Mouse (Mus musculus) lung, postnatal 0 days (tissue): ENCODE results near the gene Fstl1. TPM values are rescaled to one million over a fixed set of nuclear protein-coding genes. Genes with fewer than 3 reads are reported as not detected.

Experiments
- ATAC-seq: fragments of 200-750 bp; cut with Nextera tagmentation; 2 replicates; pipeline ENCODE4 v1.8.0; 2017; ENCODE audit warnings: moderate library complexity
- DNase-seq: peaks from one replicate; pipeline ENCODE4 v3.0.0-alpha.2; 2016; ENCODE audit warnings: low spot score
- H3K27ac ChIP-seq: fragments of 300-500 bp; sonication (generic); 2 replicates; pipeline ENCODE4 v1.5.1; 2014; ENCODE audit warnings: antibody characterized with exemption, mild to moderate bottlenecking, low read length, mixed read lengths
- H3K27me3 ChIP-seq: fragments of 300-500 bp; sonication (generic); replicated peaks from 2 replicates; pipeline ENCODE4 v1.6.1; 2014; ENCODE audit warnings: low read length, mixed read lengths; ENCODE audit not compliant: insufficient read depth
- H3K36me3 ChIP-seq: fragments of 300-500 bp; sonication (generic); 2 replicates; pipeline ENCODE4 v1.6.1; 2014; ENCODE audit warnings: low read length, mixed read lengths; ENCODE audit not compliant: insufficient read depth
- H3K4me1 ChIP-seq: fragments of 300-500 bp; sonication (generic); 2 replicates; pipeline ENCODE4 v1.6.1; 2014; ENCODE audit warnings: antibody characterized with exemption, low read depth, low read length, mixed read lengths; ENCODE audit not compliant: insufficient read depth
- H3K4me2 ChIP-seq: fragments of 300-500 bp; sonication (generic); replicated peaks from 2 replicates; pipeline ENCODE4 v1.6.1; 2014; ENCODE audit warnings: low read depth, mild to moderate bottlenecking, low read length, moderate library complexity, mixed read lengths
- H3K4me3 ChIP-seq: fragments of 300-500 bp; sonication (generic); 2 replicates; pipeline ENCODE4 v1.5.1; 2014; ENCODE audit warnings: low read depth, low read length
- H3K9ac ChIP-seq: fragments of 300-500 bp; sonication (generic); replicated peaks from 2 replicates; pipeline ENCODE4 v1.6.1; 2014; ENCODE audit warnings: low read depth, mild to moderate bottlenecking
- H3K9me3 ChIP-seq: fragments of 300-500 bp; sonication (generic); 2 replicates; pipeline ENCODE4 v1.6.1; 2016; ENCODE audit warnings: low read length, mixed read lengths
- CTCF ChIP-seq: IDR thresholded peaks from 2 replicates; pipeline ENCODE4 v1.5.1; 2016; ENCODE audit warnings: antibody characterized with exemption, mild to moderate bottlenecking
- EP300 ChIP-seq: IDR thresholded peaks from 2 replicates; pipeline ENCODE4 v1.6.1; 2016; ENCODE audit warnings: antibody characterized with exemption, mild to moderate bottlenecking, control low read depth
- WGBS: fragments of 180-500 bp; shearing (Covaris S2); extraction: QIAGEN DNeasy Blood & Tissue Kit; methylation state at CpG from one replicate; pipeline ENCODE4 v1.1.7; 2014; 5-methylcytosine and 5-hydroxymethylcytosine counted together
- polyA plus RNA-seq: library from polyadenylated mRNA; unstranded; fragments of >200 nt; fragmentation: Nextera tagmentation; extraction: Ambion mirVana; gene quantifications from 2 replicates; pipeline ENCODE4 v1.2.1, GENCODE M21; 2015

The Fstl1 gene
- polyA plus RNA-seq, 1 experiment from 2014 or later, result 305 TPM

DNA sequence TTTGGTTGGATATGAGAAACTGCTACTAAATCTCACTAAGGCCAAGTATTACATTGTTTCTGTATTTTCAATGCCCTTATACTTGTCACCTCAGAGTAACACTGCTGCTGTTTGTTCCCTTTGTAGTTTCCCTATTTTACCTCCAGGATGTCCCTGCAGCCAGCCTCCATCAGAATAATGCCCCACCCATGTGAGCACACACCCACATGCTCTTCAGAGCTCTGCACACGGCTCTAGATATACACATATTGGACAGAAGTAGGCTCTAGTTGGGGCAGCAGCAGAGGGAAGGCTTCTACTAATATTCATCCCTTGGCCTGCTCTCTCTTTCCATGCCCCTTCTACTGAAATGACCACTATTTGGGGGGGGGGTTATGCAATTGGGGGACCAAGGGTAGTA, 3.7 kb downstream of the Fstl1 start:
- TF ChIP-seq EP300 (no peak), CTCF (peak; percentile 23; the same call in 1 of the 2 replicates)
- Histone ChIP-seq H3K9ac (no peak overlapping the region), H3K9me3 (no peaks in the 10 kb centered on the region), H3K27me3 (no peaks in the 10 kb centered on the region), H3K4me1 (peaks cover 12% of the 10 kb centered on the region; the same call in 1 of the 2 replicates), H3K4me3 (no peak overlapping the region), H3K27ac (peak overlapping the region; percentile 49; the same call in 1 of the 2 replicates), H3K4me2 (no peak overlapping the region), H3K36me3 (no peaks in the 10 kb centered on the region)
- ATAC-seq (no peak), DNase-seq (peak; percentile 51)
- WGBS, result 0% methylated on average over 1 of the region's 1 CpGs

DNA sequence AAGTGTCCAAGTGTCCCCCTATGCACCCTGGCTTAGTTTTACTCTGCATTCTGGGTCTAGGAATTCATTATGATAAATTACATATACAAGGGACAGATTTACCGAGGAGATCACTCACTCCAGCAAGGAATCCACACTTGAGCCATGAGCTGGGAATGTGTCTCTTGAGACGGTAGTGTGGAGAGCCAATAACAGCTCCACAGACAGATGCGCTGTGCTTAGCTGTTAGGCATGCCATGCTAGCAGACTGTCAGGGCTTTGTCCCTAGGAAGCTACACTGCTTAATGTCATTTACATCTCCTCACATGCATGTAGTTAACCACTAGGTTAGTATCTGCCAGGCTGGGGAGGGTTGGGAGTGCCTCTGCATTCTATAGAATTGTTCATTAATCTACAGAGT, 4.2 kb downstream of the Fstl1 start:
- 40% methylated on average over 3 of the region's 3 CpGs for WGBS
- peak overlapping the region; percentile 49; the same call in 1 of the 2 replicates for H3K27ac ChIP-seq
- H3K4me2 ChIP-seq, result no peak overlapping the region
- no peak overlapping the region for H3K9ac ChIP-seq
- DNase-seq, result no peak
- TF ChIP-seq CTCF (no peak), EP300 (no peak)
- no peaks in the 10 kb centered on the region for H3K27me3 ChIP-seq
- no peaks in the 10 kb centered on the region for H3K9me3 ChIP-seq
- no peaks in the 10 kb centered on the region for H3K36me3 ChIP-seq
- peaks cover 12% of the 10 kb centered on the region; the same call in 1 of the 2 replicates for H3K4me1 ChIP-seq
- no peak for ATAC-seq
- H3K4me3 ChIP-seq, result no peak overlapping the region

DNA sequence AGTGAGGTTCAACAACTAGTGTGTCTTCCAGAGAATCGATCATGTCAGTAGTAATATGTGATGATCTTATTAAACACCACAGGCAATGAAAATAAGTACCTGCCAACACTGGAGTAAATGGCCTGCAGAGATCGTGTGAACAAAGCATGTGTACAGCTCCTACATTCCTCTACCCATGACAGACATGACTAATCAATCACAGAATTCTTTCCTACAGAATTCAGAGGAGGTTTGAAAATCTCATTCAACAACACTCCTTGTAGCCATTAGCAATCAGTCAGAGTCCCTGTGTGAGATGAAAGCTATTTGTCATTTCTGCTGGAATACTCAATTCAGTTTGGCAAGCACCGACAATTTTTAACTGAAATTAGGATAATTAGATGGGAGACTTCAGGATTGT, 7.9 kb downstream of the Fstl1 start:
- H3K9ac ChIP-seq, result no peak overlapping the region
- H3K36me3 ChIP-seq, result no peaks in the 10 kb centered on the region
- no peaks in the 10 kb centered on the region for H3K27me3 ChIP-seq
- no peak overlapping the region for H3K4me2 ChIP-seq
- TF ChIP-seq EP300 (no peak), CTCF (no peak)
- H3K27ac ChIP-seq, result no peak overlapping the region
- H3K4me3 ChIP-seq, result no peak overlapping the region
- ATAC-seq (no peak), DNase-seq (no peak)
- WGBS, result 68% methylated on average over 3 of the region's 3 CpGs
- H3K4me1 ChIP-seq, result peaks cover 25% of the 10 kb centered on the region; the same call in 1 of the 2 replicates
- no peaks in the 10 kb centered on the region for H3K9me3 ChIP-seq

DNA sequence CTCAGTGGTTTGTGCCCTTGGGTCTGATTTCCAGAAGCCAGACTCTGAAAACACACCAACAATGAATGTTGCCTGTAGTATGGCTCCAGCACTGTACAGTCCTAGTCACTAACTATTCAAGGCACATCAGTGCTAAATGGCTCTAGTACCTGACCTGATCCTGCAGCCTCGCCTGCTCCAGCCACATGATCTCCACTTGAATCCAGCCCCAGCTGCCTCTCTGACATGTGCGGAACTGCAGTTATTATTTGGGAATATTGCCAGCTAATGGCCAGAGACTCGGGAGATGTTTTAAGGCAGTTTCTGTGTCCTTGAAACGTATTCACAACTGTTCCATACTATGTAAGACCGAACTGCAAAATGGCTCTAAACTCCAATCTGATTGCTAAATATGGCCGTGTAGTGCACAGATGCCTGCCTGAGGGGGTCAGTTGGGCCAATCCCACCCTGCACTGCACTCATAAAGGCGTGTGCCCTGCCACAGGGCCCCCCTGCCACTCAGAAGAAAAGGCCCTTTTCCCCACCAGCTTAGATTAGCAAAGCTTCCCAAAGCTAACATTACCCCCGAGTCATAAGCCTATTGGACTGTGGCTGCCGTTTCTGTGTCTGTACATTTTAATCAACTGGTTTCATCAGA, 11.0 kb downstream of the Fstl1 start:
- peak overlapping the region; percentile 55 for H3K27ac ChIP-seq
- no peaks in the 10 kb centered on the region for H3K36me3 ChIP-seq
- no peak for DNase-seq
- H3K9ac ChIP-seq, result no peak overlapping the region
- H3K9me3 ChIP-seq, result no peaks in the 10 kb centered on the region
- TF ChIP-seq CTCF (no peak; the same call in 1 of the 2 replicates), EP300 (no peak)
- H3K4me2 ChIP-seq, result no peak overlapping the region
- WGBS, result 27% methylated on average over 9 of the region's 9 CpGs
- peaks cover 35% of the 10 kb centered on the region for H3K4me1 ChIP-seq
- no peak for ATAC-seq
- no peaks in the 10 kb centered on the region for H3K27me3 ChIP-seq
- no peak overlapping the region for H3K4me3 ChIP-seq

DNA sequence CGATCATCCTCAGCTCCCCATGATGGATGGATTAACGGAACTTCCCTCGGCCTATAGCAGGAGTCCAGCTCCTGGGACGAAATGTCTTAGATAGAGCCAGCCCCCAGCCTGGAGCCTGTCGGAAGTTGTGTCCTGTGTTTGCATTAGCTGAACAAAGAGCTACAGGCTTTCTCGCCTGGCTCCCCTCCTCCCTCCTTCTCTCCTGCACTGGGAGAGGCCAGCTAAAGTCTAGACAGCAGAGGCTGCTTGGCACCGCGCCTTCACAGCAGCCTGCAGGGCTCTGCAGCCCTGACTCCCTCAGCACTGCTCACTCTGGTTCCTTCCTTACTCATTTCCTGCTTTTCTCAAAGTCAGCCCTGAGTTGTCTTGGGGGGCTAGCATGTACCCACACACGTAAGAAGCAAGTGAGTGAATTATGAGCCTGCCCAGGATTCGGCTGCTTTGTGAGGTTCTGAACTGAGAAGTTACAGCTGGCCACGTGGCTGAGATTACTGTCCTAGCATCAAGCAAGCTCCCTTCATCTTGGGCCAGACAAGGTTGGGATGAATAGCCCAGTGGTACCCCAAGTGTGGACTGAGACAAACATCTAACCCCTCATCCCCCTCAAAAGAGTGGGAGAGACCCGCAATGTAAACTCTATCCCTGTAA, 11.8 kb downstream of the Fstl1 start:
- Histone ChIP-seq H3K4me3 (no peak overlapping the region), H3K36me3 (no peaks in the 10 kb centered on the region), H3K27me3 (no peaks in the 10 kb centered on the region), H3K9me3 (no peaks in the 10 kb centered on the region), H3K9ac (no peak overlapping the region), H3K4me2 (peak overlapping the region; percentile 27; the same call in 1 of the 2 replicates), H3K27ac (peak overlapping the region; percentile 55), H3K4me1 (peaks cover 35% of the 10 kb centered on the region)
- 13% methylated on average over 12 of the region's 12 CpGs for WGBS
- ATAC-seq, result peak; percentile 93
- TF ChIP-seq EP300 (peak; percentile 53), CTCF (no peak)
- DNase-seq, result peak; percentile 94

DNA sequence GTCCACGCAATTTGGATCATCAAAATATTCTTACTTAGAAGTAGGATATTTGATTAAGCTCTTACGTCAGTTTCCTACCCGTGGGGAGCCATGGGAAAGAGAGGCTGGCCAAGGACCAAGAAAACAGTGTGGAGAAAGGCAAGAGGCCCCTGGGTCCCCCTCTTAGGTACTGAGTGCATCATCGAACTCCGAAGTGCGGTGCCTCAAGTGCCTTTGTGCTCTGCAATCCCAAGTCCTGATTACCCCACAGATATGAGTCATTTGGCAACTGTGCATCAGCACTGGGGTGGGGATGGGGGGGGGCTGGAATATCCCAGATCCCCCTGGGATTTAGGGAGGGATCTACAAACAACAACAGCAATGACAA, 12.3 kb downstream of the Fstl1 start:
- peak overlapping the region; percentile 27; the same call in 1 of the 2 replicates for H3K4me2 ChIP-seq
- peaks cover 35% of the 10 kb centered on the region for H3K4me1 ChIP-seq

More for the DNA sequence above, 12.3 kb downstream of the Fstl1 start:
- H3K9me3 ChIP-seq, result no peaks in the 10 kb centered on the region
- H3K4me3 ChIP-seq, result no peak overlapping the region
- H3K36me3 ChIP-seq, result no peaks in the 10 kb centered on the region
- ATAC-seq, result peak; percentile 78
- 23% methylated on average over 6 of the region's 6 CpGs for WGBS
- TF ChIP-seq EP300 (peak; percentile 74), CTCF (no peak)
- DNase-seq, result peak; percentile 90
- H3K27me3 ChIP-seq, result no peaks in the 10 kb centered on the region
- peak overlapping the region; percentile 55 for H3K27ac ChIP-seq
- H3K9ac ChIP-seq, result no peak overlapping the region
